Mouse (Mus musculus) stomach, embryonic 15.5 days (tissue): ENCODE results near the gene Wwox. TPM values are rescaled to one million over a fixed set of nuclear protein-coding genes. Genes with fewer than 3 reads are reported as not detected.
A peak's percentile ranks its signal among the peaks of the same experiment; 100 is the strongest.

ENCODE experiments used
- ATAC-seq: fragments of 200-750 bp; cut with Nextera tagmentation; 2 replicates; pipeline ENCODE4 v1.8.0; 2017; ENCODE audit warnings: low read depth, moderate number of reproducible peaks, moderate TSS enrichment; ENCODE audit not compliant: insufficient read depth, low FRiP score
- H3K27ac ChIP-seq: fragments of 300-500 bp; sonication (generic); 2 replicates; pipeline ENCODE4 v1.5.1; 2015; ENCODE audit warnings: mild to moderate bottlenecking, inconsistent platforms
- H3K27me3 ChIP-seq: fragments of 300-500 bp; sonication (generic); replicated peaks from 2 replicates; pipeline ENCODE4 v1.6.1; 2015; ENCODE audit warnings: inconsistent platforms
- H3K36me3 ChIP-seq: fragments of 300-500 bp; sonication (generic); 2 replicates; pipeline ENCODE4 v1.6.1; 2015; ENCODE audit warnings: inconsistent platforms
- H3K4me1 ChIP-seq: fragments of 300-500 bp; sonication (generic); 2 replicates; pipeline ENCODE4 v1.6.1; 2015; ENCODE audit warnings: inconsistent platforms
- H3K4me2 ChIP-seq: fragments of 300-500 bp; sonication (generic); 2 replicates; pipeline ENCODE4 v1.6.1; 2015; ENCODE audit warnings: mild to moderate bottlenecking, inconsistent platforms
- H3K4me3 ChIP-seq: fragments of 300-500 bp; sonication (generic); replicated peaks from 2 replicates; pipeline ENCODE4 v1.5.1; 2015; ENCODE audit warnings: inconsistent platforms
- H3K9ac ChIP-seq: fragments of 300-500 bp; sonication (generic); 2 replicates; pipeline ENCODE4 v1.6.1; 2015; ENCODE audit warnings: inconsistent platforms
- H3K9me3 ChIP-seq: fragments of 300-500 bp; sonication (generic); 2 replicates; pipeline ENCODE4 v1.6.1; 2016; ENCODE audit warnings: inconsistent platforms
- WGBS: fragments of 180-500 bp; shearing (Covaris S2); methylation state at CpG from one replicate; pipeline ENCODE4 v1.1.7; 2015; 5-methylcytosine and 5-hydroxymethylcytosine counted together
- polyA plus RNA-seq: library from polyadenylated mRNA; unstranded; fragments of >200 nt; fragmentation: Nextera tagmentation; extraction: Ambion mirVana; gene quantifications from 2 replicates; pipeline ENCODE4 v1.2.1, GENCODE M21; 2015

Wwox gene
- polyA plus RNA-seq, 1 experiment from 2014 or later = 12.2 TPM

DNA sequence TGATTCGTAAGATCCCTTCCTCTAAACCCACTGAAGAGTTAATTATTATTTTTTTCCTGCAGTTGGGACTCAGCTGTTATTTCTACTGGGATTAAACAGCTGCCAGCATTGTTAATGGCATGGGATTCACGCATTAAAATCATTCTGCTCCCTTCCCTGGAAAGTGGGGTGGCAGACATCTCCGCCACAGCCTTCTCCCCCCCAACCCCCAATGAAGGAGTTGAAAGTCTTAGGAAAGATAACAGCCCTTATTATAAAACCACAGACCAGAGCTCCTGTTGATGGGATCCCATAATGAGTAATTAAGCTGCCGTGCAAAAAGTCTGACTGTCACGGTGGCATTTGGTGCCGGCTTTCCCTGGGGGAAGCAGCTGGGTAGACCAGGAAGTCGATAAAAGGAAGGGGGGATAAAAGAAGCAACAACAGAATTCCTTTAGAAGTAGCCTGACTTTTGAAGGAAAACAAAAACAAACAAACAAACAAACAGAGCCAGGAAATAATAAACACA lies 694.3 kb downstream of the Wwox start:
- Histone ChIP-seq H3K4me2 (no peak overlapping the region), H3K4me1 (no peaks in the 10 kb centered on the region), H3K27me3 (no peaks in the 10 kb centered on the region), H3K9ac (no peak overlapping the region), H3K36me3 (no peaks in the 10 kb centered on the region), H3K9me3 (peaks cover 4% of the 10 kb centered on the region; the same call in 1 of the 2 replicates), H3K4me3 (no peak overlapping the region), H3K27ac (no peak overlapping the region)
- 58% methylated on average over 7 of the region's 7 CpGs for WGBS
- ATAC-seq = no peak

DNA sequence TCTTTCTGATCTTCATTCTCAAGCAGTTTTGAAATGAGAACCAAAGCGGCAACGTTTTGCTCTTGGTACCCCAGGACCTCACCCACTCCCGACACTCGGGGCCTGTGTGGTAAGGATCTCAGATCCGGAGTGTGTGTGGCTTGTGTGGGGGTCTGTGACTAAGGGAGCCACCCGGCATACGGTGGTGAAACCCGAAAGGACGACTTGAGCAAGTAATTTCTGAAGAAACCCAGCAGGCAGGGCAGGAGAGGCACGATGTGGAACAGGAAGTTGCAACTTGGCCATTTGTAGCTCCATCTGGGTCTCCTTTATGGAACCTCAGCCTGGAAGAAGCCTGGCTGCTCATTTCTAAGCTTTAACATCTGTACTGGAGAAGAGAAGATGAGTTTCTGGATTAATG lies 697.4 kb downstream of the Wwox start:
- no peaks in the 10 kb centered on the region for H3K36me3 ChIP-seq
- peaks cover 4% of the 10 kb centered on the region; the same call in 1 of the 2 replicates for H3K9me3 ChIP-seq
- no peaks in the 10 kb centered on the region for H3K27me3 ChIP-seq
- H3K4me2 ChIP-seq = no peak overlapping the region
- H3K27ac ChIP-seq = no peak overlapping the region
- 86% methylated on average over 10 of the region's 10 CpGs for WGBS
- no peak overlapping the region for H3K4me3 ChIP-seq
- ATAC-seq = no peak
- no peak overlapping the region for H3K9ac ChIP-seq
- H3K4me1 ChIP-seq = no peaks in the 10 kb centered on the region

DNA sequence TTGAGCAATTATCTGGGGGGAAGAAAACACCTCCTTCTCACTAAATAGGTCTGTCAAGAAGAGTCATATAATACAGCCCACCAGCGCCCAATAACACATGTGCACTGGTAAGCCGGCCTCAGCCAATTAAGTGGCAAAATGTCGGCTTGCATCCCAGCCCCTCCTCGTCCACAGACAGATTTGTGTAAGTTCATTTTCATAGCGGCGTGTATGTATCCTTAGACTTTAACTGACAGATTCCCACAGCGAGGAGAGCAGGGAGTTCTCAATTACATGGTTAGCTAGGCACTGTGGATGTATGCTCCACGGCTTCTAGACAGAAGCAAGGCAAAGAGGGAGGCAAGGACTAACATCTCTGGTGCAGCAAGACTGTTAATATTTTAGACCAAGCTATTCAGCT lies 702.2 kb downstream of the Wwox start:
- H3K27ac ChIP-seq = no peak overlapping the region
- WGBS = 72% methylated on average over 8 of the region's 8 CpGs
- peaks cover 2% of the 10 kb centered on the region; the same call in 1 of the 2 replicates for H3K9me3 ChIP-seq
- H3K4me1 ChIP-seq = no peaks in the 10 kb centered on the region
- no peaks in the 10 kb centered on the region for H3K36me3 ChIP-seq
- no peak overlapping the region for H3K4me2 ChIP-seq
- H3K4me3 ChIP-seq = no peak overlapping the region
- no peak overlapping the region for H3K9ac ChIP-seq
- no peak for ATAC-seq
- H3K27me3 ChIP-seq = no peaks in the 10 kb centered on the region

DNA sequence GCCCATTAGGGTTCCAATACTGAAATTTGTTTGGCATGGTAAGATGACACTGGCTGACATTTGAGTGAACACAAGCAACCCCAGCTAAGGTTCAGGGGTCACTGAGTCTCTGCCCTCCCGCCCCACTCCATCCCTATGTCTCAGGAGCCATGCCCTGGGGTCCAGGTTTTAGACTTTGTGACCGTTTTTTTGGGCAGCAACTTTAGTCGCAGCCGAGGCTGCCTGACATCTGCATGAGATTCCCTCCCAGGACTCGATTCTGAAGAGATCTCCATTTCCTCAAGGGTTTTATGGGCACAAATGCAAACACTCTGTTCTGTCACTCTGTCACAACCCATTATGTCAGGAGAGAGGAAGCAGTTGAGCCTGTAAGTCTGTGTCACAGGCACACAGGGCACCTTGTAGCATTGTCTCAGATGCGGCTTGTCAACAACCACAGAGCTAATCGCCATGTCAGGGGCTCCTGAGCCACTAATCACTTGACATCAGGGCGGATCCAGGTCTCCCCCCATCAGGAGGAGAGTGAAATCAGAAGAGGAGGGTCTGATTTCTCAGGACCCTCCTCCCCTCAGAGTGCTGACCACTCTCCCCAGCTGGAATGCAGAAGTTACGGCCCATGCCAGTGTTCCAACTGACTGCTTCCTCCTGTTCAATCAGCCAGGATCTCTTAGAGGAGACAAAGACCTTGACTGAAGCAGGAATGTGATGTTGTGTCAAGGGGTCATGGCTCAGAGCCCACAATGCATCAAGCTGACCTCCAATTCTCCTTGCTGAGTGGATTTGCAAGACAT lies 704.3 kb downstream of the Wwox start:
- no peaks in the 10 kb centered on the region for H3K9me3 ChIP-seq
- H3K27me3 ChIP-seq = 0 out of 2 replicates have a peak, but pooled peaks cover 2% of the 10 kb centered on the region
- H3K9ac ChIP-seq = no peak overlapping the region
- H3K4me3 ChIP-seq = no peak overlapping the region
- no peak overlapping the region for H3K4me2 ChIP-seq
- ATAC-seq = no peak
- WGBS = 64% methylated on average over 9 of the region's 9 CpGs
- H3K36me3 ChIP-seq = no peaks in the 10 kb centered on the region
- no peaks in the 10 kb centered on the region for H3K4me1 ChIP-seq
- H3K27ac ChIP-seq = no peak overlapping the region

DNA sequence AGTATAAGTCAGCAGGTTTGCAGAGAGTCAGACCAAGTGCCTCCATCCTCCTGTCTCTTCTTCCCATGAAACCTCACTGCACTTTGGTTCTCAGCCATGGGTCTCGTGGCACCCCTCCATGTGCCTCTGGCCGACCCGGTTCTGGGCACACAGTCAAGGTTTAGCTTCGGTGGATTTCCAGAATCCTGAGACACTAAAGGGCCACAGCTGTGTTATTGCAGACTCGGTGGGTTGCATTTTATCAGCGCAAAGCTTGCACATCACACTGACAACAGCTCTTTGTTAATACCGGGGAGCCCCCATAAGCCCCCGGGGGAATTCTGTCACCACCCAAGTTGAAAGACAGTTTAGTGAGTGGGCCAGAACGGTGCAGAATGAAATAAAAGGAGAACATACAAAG lies 707.6 kb downstream of the Wwox start:
- Histone ChIP-seq H3K27me3 (0 out of 2 replicates have a peak, but pooled peaks cover 5% of the 10 kb centered on the region), H3K9ac (no peak overlapping the region), H3K4me2 (no peak overlapping the region), H3K9me3 (no peaks in the 10 kb centered on the region), H3K4me3 (no peak overlapping the region), H3K27ac (no peak overlapping the region), H3K36me3 (no peaks in the 10 kb centered on the region), H3K4me1 (no peaks in the 10 kb centered on the region)
- no peak for ATAC-seq
- WGBS = 55% methylated on average over 9 of the region's 9 CpGs

DNA sequence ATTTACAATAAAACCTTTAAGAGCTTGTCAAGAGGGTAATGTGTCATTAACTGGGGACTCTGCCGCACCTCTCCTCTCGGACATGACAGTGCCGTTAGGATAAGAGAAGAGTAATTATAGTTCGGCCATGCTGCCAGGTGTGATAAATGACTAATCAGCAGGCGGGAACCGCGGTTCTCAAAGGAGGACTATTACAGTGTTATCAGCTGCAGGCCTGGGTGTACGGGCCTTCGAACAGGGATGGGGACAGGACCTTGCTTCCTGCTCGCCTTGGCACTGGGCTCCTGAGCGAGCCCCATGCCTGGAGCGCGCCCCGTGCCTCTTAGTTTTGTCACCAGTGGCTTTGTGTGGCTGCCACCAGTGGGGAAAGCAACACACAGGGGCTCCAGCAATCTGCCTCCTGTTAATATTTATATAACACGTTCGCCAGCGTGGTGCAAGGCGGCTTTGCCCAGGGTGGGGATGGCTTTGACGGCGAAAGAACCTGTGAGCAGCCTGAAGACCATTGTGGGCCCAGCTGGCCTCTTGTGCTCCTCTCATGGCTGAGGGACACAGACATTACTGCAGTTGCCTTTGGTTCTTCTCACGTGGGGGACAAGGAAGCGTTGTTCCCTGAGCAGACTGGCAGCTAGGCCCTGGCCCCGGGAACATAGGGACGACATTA lies 711.1 kb downstream of the Wwox start:
- no peak overlapping the region for H3K27ac ChIP-seq
- ATAC-seq = peak; percentile 73; the same call in 1 of the 2 replicates
- WGBS = 42% methylated on average over 24 of the region's 24 CpGs
- H3K36me3 ChIP-seq = no peaks in the 10 kb centered on the region
- 0 out of 2 replicates have a peak, but pooled peaks cover 5% of the 10 kb centered on the region for H3K27me3 ChIP-seq
- H3K9me3 ChIP-seq = no peaks in the 10 kb centered on the region
- H3K4me1 ChIP-seq = no peaks in the 10 kb centered on the region
- H3K9ac ChIP-seq = no peak overlapping the region
- no peak overlapping the region for H3K4me2 ChIP-seq
- H3K4me3 ChIP-seq = no peak overlapping the region

DNA sequence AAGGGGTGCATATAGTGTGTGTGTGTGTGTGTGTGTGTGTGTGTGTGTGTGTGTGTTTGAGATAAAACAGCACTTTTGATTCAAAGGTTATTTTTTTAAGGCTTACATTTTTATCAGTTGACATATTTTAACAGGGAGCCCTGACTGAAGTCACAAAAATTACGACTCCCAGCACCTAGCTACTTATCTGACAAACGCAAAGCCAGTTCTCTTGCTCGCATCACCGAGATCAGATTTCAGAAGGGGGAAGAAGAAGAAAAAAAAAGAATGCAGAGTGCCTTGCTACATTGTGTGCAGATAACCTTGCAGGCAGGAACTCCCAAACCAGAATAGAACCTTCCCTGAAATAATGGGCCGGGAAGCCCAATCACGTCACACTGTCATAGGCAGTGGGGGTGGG lies 712.0 kb downstream of the Wwox start:
- no peak for ATAC-seq
- Histone ChIP-seq H3K9me3 (no peaks in the 10 kb centered on the region), H3K36me3 (no peaks in the 10 kb centered on the region), H3K4me1 (no peaks in the 10 kb centered on the region), H3K27ac (no peak overlapping the region), H3K27me3 (0 out of 2 replicates have a peak, but pooled peaks cover 5% of the 10 kb centered on the region), H3K4me3 (no peak overlapping the region), H3K9ac (no peak overlapping the region), H3K4me2 (no peak overlapping the region)
- WGBS = 23% methylated on average over 6 of the region's 6 CpGs

DNA sequence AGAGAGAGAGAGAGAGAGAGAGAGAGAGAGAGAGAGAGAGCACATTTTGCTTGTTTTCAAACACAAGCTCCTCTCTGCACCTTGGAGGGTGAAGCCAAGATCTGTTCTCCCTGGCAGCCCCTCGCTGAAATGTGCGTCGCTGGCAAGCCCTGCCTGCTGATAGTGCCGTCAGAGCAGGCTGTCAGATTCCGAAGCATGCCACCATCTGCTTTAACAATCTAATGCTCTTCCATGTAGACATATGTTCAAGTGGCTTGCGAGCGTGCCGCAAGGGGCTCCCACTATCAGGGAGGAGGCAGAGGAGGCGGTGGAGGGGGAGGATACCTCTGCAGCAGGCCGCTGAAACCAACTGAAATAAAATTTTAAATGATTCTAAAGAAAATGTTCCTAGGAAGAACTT lies 714.6 kb downstream of the Wwox start:
- ATAC-seq = no peak
- no peak overlapping the region for H3K27ac ChIP-seq
- H3K27me3 ChIP-seq = no peaks in the 10 kb centered on the region
- H3K4me2 ChIP-seq = no peak overlapping the region
- H3K9me3 ChIP-seq = no peaks in the 10 kb centered on the region
- H3K9ac ChIP-seq = no peak overlapping the region
- whole genome bisulfite sequencing = 58% methylated on average over 10 of the region's 10 CpGs
- peaks cover under 1% of the 10 kb centered on the region; the same call in 1 of the 2 replicates for H3K4me1 ChIP-seq
- H3K36me3 ChIP-seq = no peaks in the 10 kb centered on the region
- no peak overlapping the region for H3K4me3 ChIP-seq

DNA sequence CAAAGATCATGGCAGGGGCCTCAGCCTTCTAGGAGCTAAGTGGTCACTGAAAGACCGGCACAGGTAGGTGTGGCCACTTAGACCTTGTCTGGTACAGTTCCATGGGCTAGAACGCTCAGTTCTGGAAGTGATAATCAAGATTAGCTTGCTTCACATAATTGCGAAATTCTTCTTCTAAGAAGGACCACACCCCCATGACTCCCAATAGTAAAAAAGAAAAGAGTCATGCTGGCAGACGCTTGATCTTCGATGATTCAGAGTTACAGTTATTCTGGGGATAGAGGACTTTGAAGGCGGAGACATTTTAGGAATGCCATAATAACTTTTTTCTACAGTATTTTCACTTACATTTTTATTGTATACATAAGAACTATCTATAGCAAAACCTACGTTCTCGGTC lies 716.7 kb downstream of the Wwox start:
- Histone ChIP-seq H3K36me3 (no peaks in the 10 kb centered on the region), H3K4me2 (no peak overlapping the region), H3K9ac (no peak overlapping the region), H3K9me3 (no peaks in the 10 kb centered on the region), H3K4me3 (no peak overlapping the region), H3K27me3 (no peaks in the 10 kb centered on the region), H3K4me1 (peaks cover 10% of the 10 kb centered on the region), H3K27ac (no peak overlapping the region)
- WGBS = 62% methylated on average over 8 of the region's 8 CpGs
- ATAC-seq = no peak

DNA sequence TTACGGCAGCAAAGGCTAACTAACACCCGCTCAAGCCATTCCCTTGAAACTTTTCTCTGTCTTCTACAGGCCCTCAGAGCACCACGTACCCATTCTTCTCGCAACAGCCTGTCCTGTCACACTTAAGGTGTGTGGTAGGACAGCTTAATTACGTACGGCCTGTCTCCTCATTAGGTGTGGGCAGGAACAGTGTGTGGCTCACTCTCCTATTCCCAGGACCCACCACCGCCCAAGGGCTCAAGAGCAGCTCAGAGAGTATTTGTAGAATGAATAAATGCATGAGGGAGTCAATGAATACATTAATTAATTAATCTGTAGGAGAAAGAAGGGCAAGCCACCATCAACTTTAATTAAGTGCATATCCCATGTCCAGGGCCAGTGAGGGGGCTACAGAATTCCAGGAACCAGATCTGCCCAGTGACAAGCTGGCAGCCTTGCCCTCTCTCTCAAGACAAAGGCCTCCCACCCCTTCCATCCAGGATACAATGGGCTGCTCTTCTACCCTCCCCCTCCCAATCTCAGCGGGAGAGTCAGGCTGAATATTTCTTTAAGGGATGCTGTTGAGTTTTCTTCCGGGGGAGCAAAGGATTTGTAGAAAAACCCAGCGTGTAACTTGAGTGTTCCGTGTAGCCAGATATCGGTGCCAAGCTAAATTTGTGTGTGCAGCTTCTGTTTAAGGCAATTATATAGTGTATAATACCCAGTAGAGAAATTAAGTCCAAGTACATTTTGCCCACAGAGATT lies 718.7 kb downstream of the Wwox start:
- no peak overlapping the region for H3K27ac ChIP-seq
- no peaks in the 10 kb centered on the region for H3K36me3 ChIP-seq
- no peak overlapping the region for H3K4me3 ChIP-seq
- H3K9me3 ChIP-seq = no peaks in the 10 kb centered on the region
- peak overlapping the region; percentile 62; the same call in 1 of the 2 replicates for H3K4me2 ChIP-seq
- peaks cover 10% of the 10 kb centered on the region for H3K4me1 ChIP-seq
- no peak overlapping the region for H3K9ac ChIP-seq
- WGBS = 58% methylated on average over 12 of the region's 12 CpGs
- no peak for ATAC-seq
- H3K27me3 ChIP-seq = no peaks in the 10 kb centered on the region

DNA sequence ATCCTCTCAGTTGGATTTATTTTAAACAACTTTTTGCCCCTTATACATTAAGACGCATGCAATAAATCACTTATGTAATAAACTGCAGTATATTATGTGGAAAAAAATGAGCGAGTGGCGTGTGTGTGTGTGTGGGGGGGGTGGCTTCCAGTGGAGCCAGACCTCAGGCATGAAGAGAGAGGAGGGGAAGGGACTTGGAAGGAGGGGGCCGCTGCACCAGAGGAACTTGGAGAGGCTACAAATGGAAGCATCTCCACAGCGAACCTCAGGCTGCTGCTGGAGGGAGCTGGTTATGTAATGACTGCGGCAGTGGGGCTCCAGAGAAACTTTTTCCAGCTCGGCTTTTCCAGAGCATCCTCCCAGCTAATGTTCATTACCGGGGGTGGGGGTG lies 719.3 kb downstream of the Wwox start:
- ATAC-seq = peak; percentile 36; the same call in 1 of the 2 replicates
- H3K4me1 ChIP-seq = peaks cover 10% of the 10 kb centered on the region
- no peaks in the 10 kb centered on the region for H3K9me3 ChIP-seq
- no peaks in the 10 kb centered on the region for H3K36me3 ChIP-seq
- no peaks in the 10 kb centered on the region for H3K27me3 ChIP-seq
- peak overlapping the region; percentile 62 for H3K4me2 ChIP-seq
- H3K9ac ChIP-seq = no peak overlapping the region
- H3K27ac ChIP-seq = peak overlapping the region; percentile 46; the same call in 1 of the 2 replicates
- 8% methylated on average over 8 of the region's 8 CpGs for WGBS
- peak overlapping the region; percentile 37 for H3K4me3 ChIP-seq
